Mouse (Mus musculus) limb, embryonic 14.5 days (tissue): ENCODE measurements around the gene Acoxl. TPM values are rescaled to one million over a fixed set of nuclear protein-coding genes. Genes with fewer than 3 reads are reported as not detected.

Experiments used
- ATAC-seq: fragments of 200-750 bp; cut with Nextera tagmentation; 2 replicates; pipeline ENCODE4 v1.8.0; 2017; ENCODE audit warnings: low read depth, moderate number of reproducible peaks, moderate TSS enrichment; ENCODE audit not compliant: low FRiP score
- DNase-seq: peaks from one replicate; pipeline ENCODE4 v3.0.0-alpha.2; 2015; ENCODE audit warnings: low spot score
- H3K27ac ChIP-seq: fragments of 300-500 bp; sonication (generic); replicated peaks from 2 replicates; pipeline ENCODE4 v1.5.1; 2014; ENCODE audit warnings: low read depth, mild to moderate bottlenecking, low read length, moderate library complexity, mixed read lengths
- H3K27me3 ChIP-seq: fragments of 300-500 bp; sonication (generic); 2 replicates; pipeline ENCODE4 v1.6.1; 2014; ENCODE audit warnings: low read length, mixed read lengths; ENCODE audit not compliant: control insufficient read depth, insufficient read depth
- H3K36me3 ChIP-seq: fragments of 300-500 bp; sonication (generic); 2 replicates; pipeline ENCODE4 v1.6.1; 2014; ENCODE audit warnings: mild to moderate bottlenecking, low read length, moderate library complexity, mixed read lengths; ENCODE audit not compliant: control insufficient read depth, insufficient read depth
- H3K4me1 ChIP-seq: fragments of 300-500 bp; sonication (generic); 2 replicates; pipeline ENCODE4 v1.6.1; 2014; ENCODE audit warnings: antibody characterized with exemption, low read length, mixed read lengths; ENCODE audit not compliant: control insufficient read depth, insufficient read depth
- H3K4me2 ChIP-seq: fragments of 300-500 bp; sonication (generic); replicated peaks from 2 replicates; pipeline ENCODE4 v1.6.1; 2014; ENCODE audit warnings: low read depth, mild to moderate bottlenecking, low read length, moderate library complexity; ENCODE audit not compliant: severe bottlenecking
- H3K4me3 ChIP-seq: fragments of 300-500 bp; sonication (generic); replicated peaks from 2 replicates; pipeline ENCODE4 v1.5.1; 2014; ENCODE audit warnings: low read length
- H3K9ac ChIP-seq: fragments of 300-500 bp; sonication (generic); 2 replicates; pipeline ENCODE4 v1.6.1; 2014; ENCODE audit warnings: mild to moderate bottlenecking, low read depth, low read length, moderate library complexity; ENCODE audit not compliant: severe bottlenecking
- H3K9me3 ChIP-seq: fragments of 300-500 bp; sonication (generic); 2 replicates; pipeline ENCODE4 v1.6.1; 2016; ENCODE audit warnings: low read length; ENCODE audit not compliant: control insufficient read depth
- POLR2A ChIP-seq: fragments of 200-500 bp; IDR thresholded peaks from 2 replicates; pipeline ENCODE4 v1.8.0; 2012; ENCODE audit warnings: inconsistent platforms, mild to moderate bottlenecking, moderate library complexity, borderline replicate concordance; ENCODE audit not compliant: insufficient read depth, insufficient read length; ENCODE audit errors: extremely low read depth
- WGBS: fragments of 180-500 bp; shearing (Covaris S2); extraction: QIAGEN DNeasy Blood & Tissue Kit; methylation state at CpG from one replicate; pipeline ENCODE4 v1.1.7; 2014; 5-methylcytosine and 5-hydroxymethylcytosine counted together
- polyA plus RNA-seq, 2 experiments: library from polyadenylated mRNA; depleted of rRNA in 1 of 2; stranded (reverse) in 1 of 2; unstranded in 1 of 2; fragments of >200 nt; fragmentation: Nextera tagmentation in 1 of 2; extraction: Ambion mirVana in 1 of 2; gene quantifications; 2 replicates each; pipeline versions ENCODE4 v1.2.1 to v1.2.3; 2012 to 2014

The Acoxl gene
- polyA plus RNA-seq, 2 experiments = 0.13 TPM; not detected in 1

DNA sequence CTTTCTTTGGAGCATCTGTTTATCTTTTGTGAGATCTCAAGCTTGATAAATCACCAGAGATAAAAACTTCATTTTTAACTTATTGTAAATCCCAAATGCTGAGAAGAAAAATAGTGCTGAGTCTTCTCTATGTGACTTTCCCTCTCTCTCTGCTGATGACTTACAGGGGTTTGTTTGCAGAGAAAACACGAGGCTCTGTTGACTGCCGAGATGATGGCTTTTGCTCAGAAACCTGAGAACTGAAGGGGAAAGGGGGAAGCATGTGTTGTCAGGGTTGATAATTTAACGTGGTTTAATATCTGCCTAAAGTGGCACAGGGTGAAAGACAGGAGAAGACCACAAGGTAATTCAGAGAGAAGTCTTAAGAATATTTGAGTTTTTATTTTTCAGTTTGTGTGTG, 245.2 kb downstream of the Acoxl start:
- no peaks in the 10 kb centered on the region for H3K36me3 ChIP-seq
- TF ChIP-seq POLR2A = no peak
- no peaks in the 10 kb centered on the region for H3K27me3 ChIP-seq
- ATAC-seq (no peak), DNase-seq (no peak)
- no peaks in the 10 kb centered on the region for H3K9me3 ChIP-seq
- 0 out of 2 replicates have a peak, but pooled peaks cover 3% of the 10 kb centered on the region for H3K4me1 ChIP-seq
- no peak overlapping the region for H3K4me2 ChIP-seq
- WGBS = 29% methylated on average over 3 of the region's 3 CpGs
- H3K27ac ChIP-seq = no peak overlapping the region
- H3K9ac ChIP-seq = no peak overlapping the region
- no peak overlapping the region for H3K4me3 ChIP-seq

DNA sequence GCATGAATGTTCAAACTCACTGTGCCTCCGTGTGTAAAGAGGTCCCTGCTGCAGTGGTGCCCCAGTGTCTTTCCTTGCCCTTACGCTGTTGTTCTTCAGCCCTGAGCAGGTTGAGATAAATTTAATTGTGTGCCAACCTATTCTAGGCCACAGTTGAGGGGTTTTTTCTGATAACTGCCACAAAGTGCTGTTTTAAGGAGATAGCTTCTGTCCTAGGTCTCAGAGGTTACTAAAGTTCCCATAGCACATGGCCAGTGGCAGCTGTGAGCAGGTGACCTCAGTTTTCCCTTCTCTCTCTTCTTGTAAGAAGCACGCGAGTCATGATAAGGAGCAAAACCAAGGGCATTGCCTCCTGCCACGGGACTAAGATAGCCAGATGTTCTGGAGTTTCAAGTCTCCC, 245.9 kb downstream of the Acoxl start:
- ATAC-seq (no peak), DNase-seq (no peak)
- no peak overlapping the region for H3K9ac ChIP-seq
- no peaks in the 10 kb centered on the region for H3K36me3 ChIP-seq
- no peak overlapping the region for H3K4me3 ChIP-seq
- no peaks in the 10 kb centered on the region for H3K9me3 ChIP-seq
- H3K27ac ChIP-seq = no peak overlapping the region
- TF ChIP-seq POLR2A = no peak
- H3K4me1 ChIP-seq = 0 out of 2 replicates have a peak, but pooled peaks cover 3% of the 10 kb centered on the region
- WGBS = 81% methylated on average over 5 of the region's 5 CpGs
- no peaks in the 10 kb centered on the region for H3K27me3 ChIP-seq
- no peak overlapping the region for H3K4me2 ChIP-seq

DNA sequence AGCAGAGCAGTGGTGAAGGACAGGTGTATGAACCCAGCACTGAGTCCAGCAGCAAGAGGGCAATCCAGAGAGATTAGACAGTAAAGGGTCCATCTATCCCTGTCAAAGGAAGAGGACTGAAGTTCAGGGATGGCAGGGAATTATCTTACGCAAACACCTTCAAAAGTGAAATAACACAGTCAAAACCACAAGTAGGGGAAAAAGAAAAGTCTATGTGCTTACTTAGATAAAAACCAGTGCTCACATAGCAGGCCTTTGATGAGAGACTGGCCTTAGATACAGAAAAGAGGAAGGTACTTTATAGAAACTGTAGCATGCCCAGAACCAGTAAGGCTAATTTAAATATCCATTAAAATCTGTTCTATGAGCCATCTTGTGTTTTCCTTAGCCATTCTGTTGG, 246.8 kb downstream of the Acoxl start:
- no peaks in the 10 kb centered on the region for H3K36me3 ChIP-seq
- H3K27me3 ChIP-seq = no peaks in the 10 kb centered on the region
- H3K4me1 ChIP-seq = 0 out of 2 replicates have a peak, but pooled peaks cover 3% of the 10 kb centered on the region
- H3K9me3 ChIP-seq = no peaks in the 10 kb centered on the region
- ATAC-seq (no peak), DNase-seq (no peak)
- no peak for TF ChIP-seq POLR2A
- no peak overlapping the region for H3K4me2 ChIP-seq
- WGBS = 89% methylated on average over 1 of the region's 1 CpGs
- H3K9ac ChIP-seq = no peak overlapping the region
- no peak overlapping the region for H3K27ac ChIP-seq
- no peak overlapping the region for H3K4me3 ChIP-seq

DNA sequence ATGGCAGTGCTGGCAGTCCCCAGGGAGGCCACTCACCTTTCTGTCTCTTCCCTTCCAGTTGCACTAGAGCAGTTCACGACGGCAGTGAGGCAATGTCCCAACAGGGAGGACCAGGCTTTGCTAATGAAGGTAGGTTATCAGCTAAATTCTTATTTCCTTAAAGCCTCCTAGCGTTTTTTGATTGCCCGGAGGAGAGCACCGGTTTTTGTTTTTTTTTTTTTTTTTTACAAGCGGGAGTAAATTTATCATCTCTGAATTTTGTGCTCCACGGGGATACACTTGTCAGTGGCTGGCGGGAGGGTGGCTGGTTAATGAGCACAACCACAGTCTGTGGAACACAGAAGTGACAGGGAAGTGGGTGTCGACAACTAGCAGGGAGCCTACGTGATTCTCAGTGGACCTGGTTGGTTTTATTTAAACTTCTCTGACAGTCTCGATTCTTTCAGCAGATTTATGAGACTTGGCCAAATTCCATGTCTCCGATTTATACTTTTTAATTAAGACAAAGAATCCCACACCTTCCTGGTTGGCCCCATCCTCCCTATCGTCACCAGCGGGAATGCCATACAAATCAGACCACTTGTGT, 247.7 kb downstream of the Acoxl start:
- Histone ChIP-seq H3K27ac (no peak overlapping the region), H3K27me3 (no peaks in the 10 kb centered on the region), H3K9me3 (no peaks in the 10 kb centered on the region), H3K36me3 (no peaks in the 10 kb centered on the region), H3K4me3 (no peak overlapping the region), H3K4me2 (no peak overlapping the region; the same call in 1 of the 2 replicates), H3K4me1 (0 out of 2 replicates have a peak, but pooled peaks cover 3% of the 10 kb centered on the region), H3K9ac (no peak overlapping the region)
- TF ChIP-seq POLR2A = no peak
- DNase-seq = peak; percentile 16
- ATAC-seq = no peak
- WGBS = 35% methylated on average over 14 of the region's 14 CpGs

DNA sequence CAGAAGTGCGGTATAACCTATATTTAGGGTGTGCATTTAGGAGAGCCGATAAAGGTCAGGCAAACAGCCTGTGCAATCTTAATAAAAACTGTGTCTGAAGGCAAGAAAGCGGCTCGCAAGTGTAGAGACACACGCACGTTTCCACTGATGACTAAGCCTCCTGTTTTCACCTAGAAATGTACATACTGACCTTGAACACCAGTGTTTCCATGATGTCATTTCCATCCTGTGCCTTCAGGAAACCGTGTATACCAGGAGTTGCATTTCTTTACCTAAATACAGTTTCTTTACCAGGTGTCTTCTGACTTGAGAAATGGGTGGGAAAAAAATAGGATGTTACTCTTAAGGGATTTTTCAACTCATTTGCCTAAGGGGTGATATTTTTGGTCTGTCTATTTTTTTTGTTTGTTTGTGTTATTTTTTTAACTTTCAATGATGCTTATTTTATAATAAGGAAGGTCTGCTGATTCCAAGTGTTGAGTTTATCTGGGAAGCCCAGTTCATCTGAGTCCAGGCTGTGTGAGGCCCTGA, 248.4 kb downstream of the Acoxl start:
- no peak overlapping the region for H3K27ac ChIP-seq
- DNase-seq (no peak), ATAC-seq (no peak)
- no peaks in the 10 kb centered on the region for H3K9me3 ChIP-seq
- H3K9ac ChIP-seq = no peak overlapping the region
- H3K4me2 ChIP-seq = no peak overlapping the region
- TF ChIP-seq POLR2A = no peak
- WGBS = 65% methylated on average over 7 of the region's 7 CpGs
- H3K27me3 ChIP-seq = no peaks in the 10 kb centered on the region
- no peak overlapping the region for H3K4me3 ChIP-seq
- no peaks in the 10 kb centered on the region for H3K36me3 ChIP-seq
- H3K4me1 ChIP-seq = 0 out of 2 replicates have a peak, but pooled peaks cover 3% of the 10 kb centered on the region
